Mouse (Mus musculus) liver, adult 2 months (tissue): ENCODE measurements around the gene Ubr7.

Source experiments
- CTCF ChIP-seq: fragments of 200-500 bp; IDR thresholded peaks from 2 replicates; pipeline ENCODE4 v1.5.1; 2011; ENCODE audit warnings: low read depth, low read length, control low read depth
- POLR2A ChIP-seq: fragments of 200-500 bp; IDR thresholded peaks from 2 replicates; pipeline ENCODE4 v1.6.1; 2011; ENCODE audit warnings: low read length, control low read depth; ENCODE audit not compliant: insufficient read depth; ENCODE audit errors: extremely low read depth

- TF ChIP-seq CTCF, result no peak
- no peak for TF ChIP-seq POLR2A
These were observed 27.6 kb upstream of the Ubr7 start for GRCm38 (mm10) chr12:102729855-102730797.
